9 mouse cellular contexts compared by ENCODE assay signal in the genomic region with DNA sequence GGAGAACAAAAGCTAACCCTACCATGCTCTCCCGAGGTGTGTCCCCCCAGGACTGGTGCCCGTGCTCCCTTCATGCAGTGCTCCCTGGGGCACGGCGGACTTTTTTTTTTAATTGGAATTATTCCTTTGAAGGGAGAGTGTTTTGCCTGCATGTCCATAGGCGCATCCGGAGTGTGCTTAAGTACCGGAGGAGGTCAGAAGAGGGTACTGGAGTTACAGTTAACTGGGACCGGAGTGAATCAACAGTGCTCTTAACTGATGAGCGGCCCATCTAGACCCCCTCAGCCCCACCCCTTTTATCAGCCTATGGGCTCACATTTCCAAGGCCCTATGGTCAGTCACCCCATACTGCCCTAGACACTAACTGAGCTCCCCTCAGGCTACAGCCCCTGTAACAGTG. TPM values are rescaled to one million over a fixed set of nuclear protein-coding genes. Genes with fewer than 3 reads are reported as not detected.
A peak's percentile ranks its signal among the peaks of the same experiment; 100 is the strongest.
DNase-seq lines count a peak whose midpoint lies in the region; ATAC-seq and TF ChIP-seq lines count a peak whose summit lies in the region.
"Had no signal": no experiment of that assay in that cellular context is flagged by ENCODE, and none has a peak within 500 bp of the region (broad histone marks: within the 10 kb centered on the region; RNA-seq: fewer than 3 reads in every experiment).

No protein-coding gene starts in this region.

- no peaks in the 10 kb centered on the region for H3K36me3 ChIP-seq in forebrain, embryonic 10.5 days (replicated peaks)
- H3K36me3 ChIP-seq in forebrain, embryonic 14.5 days (ENCODE audit: control insufficient read depth, insufficient read depth, low read length): no peaks in the 10 kb centered on the region
- no peaks in the 10 kb centered on the region for H3K36me3 ChIP-seq in liver, adult 2 months (ENCODE audit: control insufficient read depth, insufficient read depth, low read length)
- H3K36me3 ChIP-seq in hindbrain, embryonic 16.5 days (ENCODE audit: control insufficient read depth, insufficient read depth, low read length): no peaks in the 10 kb centered on the region
- H3K36me3 ChIP-seq in midbrain, embryonic 16.5 days (ENCODE audit: control insufficient read depth, insufficient read depth, low read length): no peaks in the 10 kb centered on the region

- H3K79me2 ChIP-seq in liver, adult 2 months (ENCODE audit: control insufficient read depth, insufficient read depth, low read length): peaks cover 67% of the 10 kb centered on the region

- TF ChIP-seq POLR2A in liver, adult 2 months (IDR thresholded peaks at IDR 0.05; ENCODE audit: extremely low read depth, insufficient read depth, low read length): no peak

- 78% methylated on average over 9 of the region's 9 CpGs for WGBS in forebrain, embryonic 10.5 days
- WGBS in forebrain, embryonic 14.5 days: 76% methylated on average over 9 of the region's 9 CpGs
- 77% methylated on average over 9 of the region's 9 CpGs for WGBS in liver, adult 2 months
- WGBS in hindbrain, embryonic 16.5 days: 82% methylated on average over 9 of the region's 9 CpGs
- 71% methylated on average over 9 of the region's 9 CpGs for WGBS in midbrain, embryonic 16.5 days

- H3K9me3 ChIP-seq in forebrain, embryonic 10.5 days: no peaks in the 10 kb centered on the region
- no peaks in the 10 kb centered on the region for H3K9me3 ChIP-seq in forebrain, embryonic 14.5 days (replicated peaks; ENCODE audit: control insufficient read depth, low read length)
- no peaks in the 10 kb centered on the region for H3K9me3 ChIP-seq in hindbrain, embryonic 16.5 days (ENCODE audit: control insufficient read depth, low read length)
- no peaks in the 10 kb centered on the region for H3K9me3 ChIP-seq in midbrain, embryonic 16.5 days (replicated peaks; ENCODE audit: control insufficient read depth, low read length, poor library complexity, severe bottlenecking)

- peak overlapping the region; percentile 58 for H3K27ac ChIP-seq in forebrain, embryonic 10.5 days
- no peak overlapping the region for H3K27ac ChIP-seq in forebrain, embryonic 14.5 days (ENCODE audit: low read depth, low read length)
- H3K27ac ChIP-seq in liver, adult 2 months (replicated peaks; ENCODE audit: insufficient read depth, low read depth, low read length): peak overlapping the region; percentile 11; the same call in 1 of the 2 replicates
- no peak overlapping the region for H3K27ac ChIP-seq in hindbrain, embryonic 16.5 days (ENCODE audit: low read depth, low read length)
- no peak overlapping the region for H3K27ac ChIP-seq in midbrain, embryonic 16.5 days (ENCODE audit: low read length)

- H3K4me2 ChIP-seq in forebrain, embryonic 14.5 days (ENCODE audit: low read length): no peak overlapping the region
- no peak overlapping the region for H3K4me2 ChIP-seq in hindbrain, embryonic 16.5 days (ENCODE audit: low read length)
- no peak overlapping the region for H3K4me2 ChIP-seq in midbrain, embryonic 16.5 days (ENCODE audit: low read length)

- H3K9ac ChIP-seq in forebrain, embryonic 14.5 days (ENCODE audit: low read length): no peak overlapping the region
- H3K9ac ChIP-seq in liver, adult 2 months (ENCODE audit: low read depth, low read length): no peak overlapping the region; the same call in 1 of the 2 replicates
- H3K9ac ChIP-seq in hindbrain, embryonic 16.5 days (ENCODE audit: low read depth, low read length): no peak overlapping the region
- no peak overlapping the region for H3K9ac ChIP-seq in midbrain, embryonic 16.5 days (ENCODE audit: low read depth, low read length)

- no peaks in the 10 kb centered on the region for H3K27me3 ChIP-seq in forebrain, embryonic 10.5 days (ENCODE audit: poor library complexity, severe bottlenecking)
- no peaks in the 10 kb centered on the region for H3K27me3 ChIP-seq in forebrain, embryonic 14.5 days (replicated peaks; ENCODE audit: control insufficient read depth, insufficient read depth, low read length)
- no peaks in the 10 kb centered on the region for H3K27me3 ChIP-seq in liver, adult 2 months (ENCODE audit: control insufficient read depth, insufficient read depth, low read length)
- no peaks in the 10 kb centered on the region for H3K27me3 ChIP-seq in hindbrain, embryonic 16.5 days (replicated peaks; ENCODE audit: control insufficient read depth, insufficient read depth, low read length)
- no peaks in the 10 kb centered on the region for H3K27me3 ChIP-seq in midbrain, embryonic 16.5 days (ENCODE audit: control insufficient read depth, insufficient read depth, low read depth, low read length)

- ATAC-seq in forebrain, embryonic 14.5 days: no peak
- ATAC-seq in hindbrain, embryonic 16.5 days: peak; percentile 18; the same call in 1 of the 2 replicates
- 0 out of 2 replicates have a peak, but pooled peaks have one; percentile 14 for ATAC-seq in midbrain, embryonic 16.5 days
- ATAC-seq in activated CD4-positive, CD25-positive, alpha-beta regulatory T cell, adult 4 months: no peak

- H3K4me3 ChIP-seq in forebrain, embryonic 10.5 days: no peak overlapping the region
- H3K4me3 ChIP-seq in forebrain, embryonic 14.5 days (ENCODE audit: low read depth, low read length): no peak overlapping the region
- no peak overlapping the region for H3K4me3 ChIP-seq in liver, adult 2 months (ENCODE audit: insufficient read depth, low read depth, low read length)
- H3K4me3 ChIP-seq in hindbrain, embryonic 16.5 days (ENCODE audit: low read length): no peak overlapping the region
- no peak overlapping the region for H3K4me3 ChIP-seq in midbrain, embryonic 16.5 days (ENCODE audit: low read depth, low read length)
- H3K4me3 ChIP-seq: myocyte had no signal

- peaks cover 59% of the 10 kb centered on the region for H3K4me1 ChIP-seq in forebrain, embryonic 10.5 days
- peaks cover 17% of the 10 kb centered on the region; the same call in 1 of the 2 replicates for H3K4me1 ChIP-seq in forebrain, embryonic 14.5 days (ENCODE audit: control insufficient read depth, insufficient read depth, low read length)
- H3K4me1 ChIP-seq in liver, adult 2 months (ENCODE audit: control insufficient read depth, insufficient read depth, low read length): peaks cover 11% of the 10 kb centered on the region
- peaks cover 36% of the 10 kb centered on the region for H3K4me1 ChIP-seq in hindbrain, embryonic 16.5 days (ENCODE audit: control insufficient read depth, insufficient read depth, low read depth, low read length)
- H3K4me1 ChIP-seq in midbrain, embryonic 16.5 days (ENCODE audit: control insufficient read depth, insufficient read depth, low read length): peaks cover 43% of the 10 kb centered on the region

- DNase-seq in forebrain, embryonic 10.5 days (ENCODE audit: extremely low spot score, low spot score): no peak
- no peak for DNase-seq in forebrain, embryonic 14.5 days (ENCODE audit: low spot score)
- DNase-seq in liver, adult 2 months (ENCODE audit: extremely low read depth, low read depth, low spot score): no peak
- no peak for DNase-seq in liver
- no peak for DNase-seq in cerebellum, postnatal 36 days

- TF ChIP-seq CTCF in liver, adult 2 months (IDR thresholded peaks at IDR 0.05; ENCODE audit: low read depth, low read length): no peak

RNA-seq across cellular contexts. Expression of a gene that starts 19.9 kb away (rescaled TPM):
- polyA plus RNA-seq in forebrain, embryonic 10.5 days (2016; fragmentation: Nextera tagmentation; extraction: Ambion mirVana): 13.4 and 13.9 TPM in 2 replicates
- polyA plus RNA-seq in forebrain, embryonic 14.5 days (2014; fragmentation: Nextera tagmentation; extraction: Ambion mirVana): 9.5 and 11.6 TPM in 2 replicates
- total RNA-seq in liver, adult 2 months (2014; rRNA removed): 7.9 and 8.7 TPM in 2 replicates
- polyA plus RNA-seq in liver, adult 2 months (2012; rRNA removed): 4.5 and 4.6 TPM in 2 replicates
- 12.1 and 13.5 TPM in 2 replicates for polyA plus RNA-seq in hindbrain, embryonic 16.5 days (2015; fragmentation: Nextera tagmentation; extraction: Ambion mirVana)
- 10.5 and 12.4 TPM in 2 replicates for polyA plus RNA-seq in midbrain, embryonic 16.5 days (2015; fragmentation: Nextera tagmentation; extraction: Ambion mirVana)
- polyA plus RNA-seq in activated CD4-positive, CD25-positive, alpha-beta regulatory T cell, adult 4 months (2017; shearing (Covaris generic)): 100 to 1,000 TPM in 1 of 2 experiments, 10 to 100 TPM in 1; 84.4 to 102 TPM

Comparison
In these comparisons a context has a peak if more than half of its experiments do, and no peak if none do; other contexts are left out.
1. H3K27ac ChIP-seq: peak in forebrain, embryonic 10.5 days (single experiment) and liver, adult 2 months (single experiment); none in forebrain, embryonic 14.5 days (single experiment), hindbrain, embryonic 16.5 days (single experiment) and midbrain, embryonic 16.5 days (single experiment).
2. ATAC-seq: peak in hindbrain, embryonic 16.5 days (single experiment) and midbrain, embryonic 16.5 days (single experiment); none in forebrain, embryonic 14.5 days (single experiment) and activated CD4-positive, CD25-positive, alpha-beta regulatory T cell, adult 4 months (single experiment).